Mouse (Mus musculus) CD4-positive naive resting alpha-beta T cell, adult 57 days (primary cell): Measurements from ENCODE around the gene Gabrr2. TPM values are rescaled to one million over a fixed set of nuclear protein-coding genes. Genes with fewer than 3 reads are reported as not detected.

ENCODE experiments used
- total RNA-seq: library from RNA; stranded (reverse); gene quantifications from one replicate; pipeline ENCODE4 v1.2.4, GENCODE M21; 2023

Gabrr2 gene
- total RNA-seq: 6.2 TPM

GRCm38 (mm10) chr4:33062981-33063380, at the start of gene Gabrr2:
Gene Gabrr2 (plus strand): TSS chr4:33062999.

GRCm38 (mm10) chr4:33031195-33031960, 31.4 kb upstream of the Gabrr2 start, which contains the start of gene Ube2j1:
Gene Ube2j1 (plus strand): TSS chr4:33031416.

GRCm38 (mm10) chr4:33132221-33132620, 69.4 kb downstream of the Gabrr2 start, which contains the start of gene Gabrr1:
Gene Gabrr1 (plus strand): TSS chr4:33132521.

Other genes with a start within 250 kb of the Gabrr2 start
- gene Ankrd6, start 112.2 kb upstream of the Gabrr2 start, total RNA-seq: 4.8 TPM
- 4.0 TPM for gene Rragd, start 80.0 kb upstream of the Gabrr2 start, total RNA-seq
- gene Ube2j1, start 31.6 kb upstream of the Gabrr2 start, total RNA-seq: 97.7 TPM
- gene Gabrr1, start 69.5 kb downstream of the Gabrr2 start, total RNA-seq: not detected
- not detected for gene Pm20d2, start 126.7 kb downstream of the Gabrr2 start, total RNA-seq
- 1.6 TPM for gene Srsf12, start 146.0 kb downstream of the Gabrr2 start, total RNA-seq
- gene Pnrc1, start 227.2 kb downstream of the Gabrr2 start, total RNA-seq: 1,061 TPM
- 69.2 TPM for gene Rngtt, start 247.3 kb downstream of the Gabrr2 start, total RNA-seq